32 mouse cellular contexts compared by ENCODE assay signal in genomic region chr4:124414386-124414785, GRCm38 (mm10).
"Had no signal": no experiment of that assay in that cellular context is flagged by ENCODE, and none has a peak within 500 bp of the region (broad histone marks: within the 10 kb centered on the region; RNA-seq: fewer than 3 reads in every experiment).

No protein-coding gene starts in this region.

- H3K27me3 ChIP-seq: limb, embryonic 12.5 days; limb, embryonic 15.5 days; liver, embryonic 12.5 days; liver, embryonic 13.5 days; liver, embryonic 15.5 days; lung, embryonic 15.5 days; megakaryocyte, embryonic 14.5 days; midbrain, embryonic 15.5 days; neural tube, embryonic 12.5 days had no signal

- H3K4me1 ChIP-seq: limb, embryonic 10.5 days; limb, embryonic 12.5 days; limb, embryonic 13.5 days; limb, embryonic 15.5 days; liver, embryonic 12.5 days; liver, embryonic 13.5 days; liver, embryonic 15.5 days; lung, embryonic 15.5 days; megakaryocyte, embryonic 14.5 days; midbrain, embryonic 12.5 days; neural tube, embryonic 12.5 days; neural tube, embryonic 13.5 days had no signal

- DNase-seq: left cerebral cortex, postnatal 4 days; liver; liver, embryonic 13.5 days; liver, postnatal 0 days; lung, adult 18-20 months; lung, adult 2 months; lung, embryonic 14.5 days; lung, postnatal 10 days; lung, postnatal 14 days; lung, postnatal 36 days; lung, postnatal 4 days; midbrain, embryonic 14.5 days had no signal

- H3K9me3 ChIP-seq: limb, embryonic 10.5 days; limb, embryonic 12.5 days; limb, embryonic 13.5 days; limb, embryonic 15.5 days; liver, embryonic 12.5 days; liver, embryonic 13.5 days; liver, embryonic 15.5 days; lung, embryonic 15.5 days; megakaryocyte, embryonic 14.5 days; midbrain, embryonic 12.5 days; midbrain, embryonic 13.5 days; midbrain, embryonic 15.5 days; neural tube, embryonic 12.5 days; neural tube, embryonic 13.5 days had no signal

- ATAC-seq: liver, embryonic 12.5 days; liver, postnatal 0 days; lung, postnatal 0 days; midbrain, embryonic 13.5 days; midbrain, embryonic 15.5 days; midbrain, embryonic 16.5 days had no signal

- H3K36me3 ChIP-seq: limb, embryonic 10.5 days; limb, embryonic 12.5 days; limb, embryonic 13.5 days; limb, embryonic 15.5 days; liver, embryonic 12.5 days; liver, embryonic 13.5 days; liver, embryonic 15.5 days; lung, embryonic 15.5 days; midbrain, embryonic 10.5 days; midbrain, embryonic 12.5 days; midbrain, embryonic 13.5 days; midbrain, embryonic 15.5 days; neural tube, embryonic 12.5 days; neural tube, embryonic 13.5 days had no signal

- H3K27ac ChIP-seq: limb, embryonic 10.5 days; limb, embryonic 12.5 days; limb, embryonic 13.5 days; limb, embryonic 15.5 days; liver, embryonic 12.5 days; liver, embryonic 13.5 days; liver, embryonic 14.5 days; liver, embryonic 15.5 days; lung, embryonic 15.5 days; macrophage; midbrain, embryonic 10.5 days; midbrain, embryonic 12.5 days; midbrain, embryonic 13.5 days; midbrain, embryonic 15.5 days; neural tube, embryonic 12.5 days; neural tube, embryonic 13.5 days had no signal

- H3K4me2 ChIP-seq: limb, embryonic 12.5 days; limb, embryonic 13.5 days; limb, embryonic 15.5 days; liver, embryonic 11.5 days; liver, embryonic 12.5 days; liver, embryonic 13.5 days; liver, embryonic 15.5 days; lung, embryonic 14.5 days; lung, embryonic 15.5 days; midbrain, embryonic 12.5 days; midbrain, embryonic 13.5 days; midbrain, embryonic 15.5 days; neural tube, embryonic 12.5 days; neural tube, embryonic 13.5 days had no signal

- H3K9ac ChIP-seq: limb, embryonic 12.5 days; limb, embryonic 13.5 days; limb, embryonic 15.5 days; liver, embryonic 12.5 days; liver, embryonic 13.5 days; liver, embryonic 14.5 days; liver, embryonic 15.5 days; liver, postnatal 0 days; lung, embryonic 14.5 days; lung, embryonic 15.5 days; midbrain, embryonic 12.5 days; midbrain, embryonic 13.5 days; midbrain, embryonic 15.5 days; neural tube, embryonic 12.5 days; neural tube, embryonic 13.5 days had no signal

- H3K4me3 ChIP-seq: limb, embryonic 10.5 days; limb, embryonic 12.5 days; limb, embryonic 13.5 days; limb, embryonic 15.5 days; liver, embryonic 12.5 days; liver, embryonic 13.5 days; liver, embryonic 15.5 days; lung, embryonic 15.5 days; megakaryocyte, embryonic 14.5 days; midbrain, embryonic 10.5 days; midbrain, embryonic 12.5 days; midbrain, embryonic 13.5 days; midbrain, embryonic 15.5 days; myocyte; neural tube, embryonic 12.5 days; neural tube, embryonic 13.5 days had no signal
